Mouse (Mus musculus): ENCODE data around the gene Hist2h2bb. TPM values are rescaled to one million over a fixed set of nuclear protein-coding genes. Genes with fewer than 3 reads are reported as not detected.
A peak's percentile ranks its signal among the peaks of the same experiment; 100 is the strongest.

Hist2h2bb gene
- polyA plus RNA-seq, 1 experiment from 2014 or later: 5.3 TPM

- no peak for ATAC-seq
- H3K4me2 ChIP-seq (ENCODE audit: low read depth, low read length): peak overlapping the region; percentile 56
- 34% methylated on average over 6 of the region's 6 CpGs for WGBS
- H3K4me1 ChIP-seq (ENCODE audit: control insufficient read depth, insufficient read depth, low read length): peaks cover 23% of the 10 kb centered on the region
- H3K9me3 ChIP-seq (ENCODE audit: control insufficient read depth, low read length): no peaks in the 10 kb centered on the region
- H3K4me3 ChIP-seq (ENCODE audit: low read length): peak overlapping the region; percentile 50
- H3K9ac ChIP-seq (ENCODE audit: low read depth, low read length): 0 out of 2 replicates have a peak overlapping the region, but pooled peaks have one; percentile 37
- no peaks in the 10 kb centered on the region for H3K36me3 ChIP-seq (ENCODE audit: control insufficient read depth, insufficient read depth, low read length)
- 0 out of 2 replicates have a peak overlapping the region, but pooled peaks have one; percentile 9 for H3K27ac ChIP-seq (ENCODE audit: low read length)
- no peaks in the 10 kb centered on the region for H3K27me3 ChIP-seq (replicated peaks; ENCODE audit: control insufficient read depth, insufficient read depth, low read length)
Measured at GRCm38 (mm10) chr3:96248141-96249033, 21.2 kb upstream of the Hist2h2bb start.

GRCm38 (mm10) chr3:96249034-96249345 is 20.6 kb upstream of the Hist2h2bb start:
- Histone ChIP-seq H3K27me3 (replicated peaks; ENCODE audit: control insufficient read depth, insufficient read depth, low read length) (no peaks in the 10 kb centered on the region), H3K4me2 (ENCODE audit: low read depth, low read length) (peak overlapping the region; percentile 56), H3K9me3 (ENCODE audit: control insufficient read depth, low read length) (no peaks in the 10 kb centered on the region), H3K4me3 (ENCODE audit: low read length) (peak overlapping the region; percentile 50; the same call in 1 of the 2 replicates), H3K27ac (ENCODE audit: low read length) (no peak overlapping the region), H3K36me3 (ENCODE audit: control insufficient read depth, insufficient read depth, low read length) (no peaks in the 10 kb centered on the region), H3K9ac (ENCODE audit: low read depth, low read length) (0 out of 2 replicates have a peak overlapping the region, but pooled peaks have one; percentile 37), H3K4me1 (ENCODE audit: control insufficient read depth, insufficient read depth, low read length) (peaks cover 19% of the 10 kb centered on the region)
- ATAC-seq: no peak
- WGBS: 51% methylated on average over 4 of the region's 4 CpGs

GRCm38 (mm10) chr3:96250890-96251289 is 18.7 kb upstream of the Hist2h2bb start:
- H3K27ac ChIP-seq (ENCODE audit: low read length): no peak overlapping the region
- no peak overlapping the region for H3K4me2 ChIP-seq (ENCODE audit: low read depth, low read length)
- no peaks in the 10 kb centered on the region for H3K27me3 ChIP-seq (replicated peaks; ENCODE audit: control insufficient read depth, insufficient read depth, low read length)
- ATAC-seq: no peak
- WGBS: 55% methylated on average over 3 of the region's 3 CpGs
- peaks cover 16% of the 10 kb centered on the region for H3K4me1 ChIP-seq (ENCODE audit: control insufficient read depth, insufficient read depth, low read length)
- no peak overlapping the region for H3K9ac ChIP-seq (ENCODE audit: low read depth, low read length)
- no peaks in the 10 kb centered on the region for H3K9me3 ChIP-seq (ENCODE audit: control insufficient read depth, low read length)
- H3K36me3 ChIP-seq (ENCODE audit: control insufficient read depth, insufficient read depth, low read length): no peaks in the 10 kb centered on the region
- H3K4me3 ChIP-seq (ENCODE audit: low read length): no peak overlapping the region

- 84% methylated on average over 3 of the region's 3 CpGs for WGBS
- Histone ChIP-seq H3K27me3 (replicated peaks; ENCODE audit: control insufficient read depth, insufficient read depth, low read length) (no peaks in the 10 kb centered on the region), H3K9me3 (ENCODE audit: control insufficient read depth, low read length) (no peaks in the 10 kb centered on the region), H3K4me3 (ENCODE audit: low read length) (no peak overlapping the region), H3K9ac (ENCODE audit: low read depth, low read length) (no peak overlapping the region), H3K4me1 (ENCODE audit: control insufficient read depth, insufficient read depth, low read length) (peaks cover 19% of the 10 kb centered on the region), H3K27ac (ENCODE audit: low read length) (no peak overlapping the region), H3K4me2 (ENCODE audit: low read depth, low read length) (no peak overlapping the region), H3K36me3 (ENCODE audit: control insufficient read depth, insufficient read depth, low read length) (no peaks in the 10 kb centered on the region)
- ATAC-seq: no peak
Measured at GRCm38 (mm10) chr3:96251787-96252186, 17.8 kb upstream of the Hist2h2bb start.

- no peaks in the 10 kb centered on the region for H3K36me3 ChIP-seq (ENCODE audit: control insufficient read depth, insufficient read depth, low read length)
- WGBS: 48% methylated on average over 10 of the region's 10 CpGs
- no peaks in the 10 kb centered on the region for H3K9me3 ChIP-seq (ENCODE audit: control insufficient read depth, low read length)
- no peak overlapping the region for H3K27ac ChIP-seq (ENCODE audit: low read length)
- ATAC-seq: no peak
- H3K4me2 ChIP-seq (ENCODE audit: low read depth, low read length): no peak overlapping the region
- H3K4me3 ChIP-seq (ENCODE audit: low read length): no peak overlapping the region
- H3K4me1 ChIP-seq (ENCODE audit: control insufficient read depth, insufficient read depth, low read length): peaks cover 8% of the 10 kb centered on the region
- peak overlapping the region; percentile 14; the same call in 1 of the 2 replicates for H3K9ac ChIP-seq (ENCODE audit: low read depth, low read length)
- no peaks in the 10 kb centered on the region for H3K27me3 ChIP-seq (replicated peaks; ENCODE audit: control insufficient read depth, insufficient read depth, low read length)
Measured at GRCm38 (mm10) chr3:96254683-96255355, 14.7 kb upstream of the Hist2h2bb start.

- Histone ChIP-seq H3K9me3 (ENCODE audit: control insufficient read depth, low read length) (no peaks in the 10 kb centered on the region), H3K9ac (ENCODE audit: low read depth, low read length) (0 out of 2 replicates have a peak overlapping the region, but pooled peaks have one; percentile 23), H3K27me3 (replicated peaks; ENCODE audit: control insufficient read depth, insufficient read depth, low read length) (no peaks in the 10 kb centered on the region), H3K36me3 (ENCODE audit: control insufficient read depth, insufficient read depth, low read length) (no peaks in the 10 kb centered on the region), H3K4me3 (ENCODE audit: low read length) (0 out of 2 replicates have a peak overlapping the region, but pooled peaks have one; percentile 5), H3K27ac (ENCODE audit: low read length) (peak overlapping the region; percentile 51), H3K4me2 (ENCODE audit: low read depth, low read length) (0 out of 2 replicates have a peak overlapping the region, but pooled peaks have one; percentile 9), H3K4me1 (ENCODE audit: control insufficient read depth, insufficient read depth, low read length) (peaks cover 5% of the 10 kb centered on the region; the same call in 1 of the 2 replicates)
- peak; percentile 76 for ATAC-seq
- 43% methylated on average over 5 of the region's 5 CpGs for WGBS
Measured at GRCm38 (mm10) chr3:96255926-96256593, 13.5 kb upstream of the Hist2h2bb start.

GRCm38 (mm10) chr3:96257190-96257589 is 12.4 kb upstream of the Hist2h2bb start:
- Histone ChIP-seq H3K27me3 (replicated peaks; ENCODE audit: control insufficient read depth, insufficient read depth, low read length) (no peaks in the 10 kb centered on the region), H3K9ac (ENCODE audit: low read depth, low read length) (no peak overlapping the region), H3K4me2 (ENCODE audit: low read depth, low read length) (no peak overlapping the region), H3K4me1 (ENCODE audit: control insufficient read depth, insufficient read depth, low read length) (peaks cover 9% of the 10 kb centered on the region; the same call in 1 of the 2 replicates), H3K27ac (ENCODE audit: low read length) (no peak overlapping the region), H3K9me3 (ENCODE audit: control insufficient read depth, low read length) (no peaks in the 10 kb centered on the region), H3K36me3 (ENCODE audit: control insufficient read depth, insufficient read depth, low read length) (no peaks in the 10 kb centered on the region), H3K4me3 (ENCODE audit: low read length) (no peak overlapping the region)
- 66% methylated on average over 3 of the region's 3 CpGs for WGBS
- ATAC-seq: no peak

GRCm38 (mm10) chr3:96260220-96260619 is 9.3 kb upstream of the Hist2h2bb start:
- no peak overlapping the region for H3K4me3 ChIP-seq (ENCODE audit: low read length)
- no peaks in the 10 kb centered on the region for H3K27me3 ChIP-seq (replicated peaks; ENCODE audit: control insufficient read depth, insufficient read depth, low read length)
- 89% methylated on average over 5 of the region's 5 CpGs for WGBS
- H3K9ac ChIP-seq (ENCODE audit: low read depth, low read length): no peak overlapping the region
- no peak overlapping the region for H3K27ac ChIP-seq (ENCODE audit: low read length)
- ATAC-seq: no peak
- no peaks in the 10 kb centered on the region for H3K36me3 ChIP-seq (ENCODE audit: control insufficient read depth, insufficient read depth, low read length)
- peaks cover 18% of the 10 kb centered on the region; the same call in 1 of the 2 replicates for H3K4me1 ChIP-seq (ENCODE audit: control insufficient read depth, insufficient read depth, low read length)
- H3K4me2 ChIP-seq (ENCODE audit: low read depth, low read length): no peak overlapping the region
- H3K9me3 ChIP-seq (ENCODE audit: control insufficient read depth, low read length): no peaks in the 10 kb centered on the region

GRCm38 (mm10) chr3:96261623-96262022 is 7.9 kb upstream of the Hist2h2bb start:
- Histone ChIP-seq H3K4me1 (ENCODE audit: control insufficient read depth, insufficient read depth, low read length) (peaks cover 15% of the 10 kb centered on the region; the same call in 1 of the 2 replicates), H3K36me3 (ENCODE audit: control insufficient read depth, insufficient read depth, low read length) (no peaks in the 10 kb centered on the region), H3K4me2 (ENCODE audit: low read depth, low read length) (peak overlapping the region; percentile 67), H3K27me3 (replicated peaks; ENCODE audit: control insufficient read depth, insufficient read depth, low read length) (no peaks in the 10 kb centered on the region), H3K9me3 (ENCODE audit: control insufficient read depth, low read length) (no peaks in the 10 kb centered on the region), H3K27ac (ENCODE audit: low read length) (peak overlapping the region; percentile 98), H3K9ac (ENCODE audit: low read depth, low read length) (peak overlapping the region; percentile 82), H3K4me3 (ENCODE audit: low read length) (peak overlapping the region; percentile 64; the same call in 1 of the 2 replicates)
- no peak for ATAC-seq
- 63% methylated on average over 3 of the region's 3 CpGs for WGBS

Measured in intestine, embryonic 16.5 days (tissue).